Mouse (Mus musculus): ENCODE results near the gene Cry2. TPM values are rescaled to one million over a fixed set of nuclear protein-coding genes. Genes with fewer than 3 reads are reported as not detected.
A peak's percentile ranks its signal among the peaks of the same experiment; 100 is the strongest.

Gene Cry2
- total RNA-seq, 1 experiment from 2014 or later = 12.6 TPM

- ATAC-seq (replicated peaks; ENCODE audit: low read depth, poor library complexity, severe bottlenecking) = no peak
Observed at GRCm38 (mm10) chr2:92447121-92447740, 13.4 kb upstream of the Cry2 start.

- ATAC-seq (replicated peaks; ENCODE audit: low read depth, poor library complexity, severe bottlenecking) = no peak
Observed at GRCm38 (mm10) chr2:92446656-92447055, 12.8 kb upstream of the Cry2 start.

GRCm38 (mm10) chr2:92445890-92446289 lies 12.0 kb upstream of the Cry2 start:
- ATAC-seq (replicated peaks; ENCODE audit: low read depth, poor library complexity, severe bottlenecking) = no peak

DNA sequence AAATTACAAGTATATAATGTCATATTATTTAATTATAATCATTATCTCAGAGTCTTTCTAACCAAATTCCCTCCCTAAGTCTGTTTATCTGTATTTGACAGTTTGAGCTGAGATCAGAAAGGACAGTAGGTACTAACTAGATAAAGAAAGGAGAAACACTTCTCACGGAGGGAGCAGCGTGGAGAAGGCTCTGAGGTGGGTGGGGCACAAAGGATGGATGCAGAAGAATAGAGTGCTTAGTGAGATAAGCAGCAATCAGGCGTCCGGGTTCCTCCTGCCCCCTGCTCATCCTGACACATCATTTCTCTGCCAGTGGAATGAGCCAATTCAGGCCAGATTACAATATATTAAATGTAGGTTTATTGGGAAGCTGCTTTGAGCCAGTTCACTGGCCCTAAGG lies 10.5 kb upstream of the Cry2 start:
- peak; percentile 83 for ATAC-seq (replicated peaks; ENCODE audit: low read depth, poor library complexity, severe bottlenecking)

- no peak for ATAC-seq (replicated peaks; ENCODE audit: low read depth, poor library complexity, severe bottlenecking)
Observed at GRCm38 (mm10) chr2:92443313-92443712, 9.5 kb upstream of the Cry2 start.

DNA sequence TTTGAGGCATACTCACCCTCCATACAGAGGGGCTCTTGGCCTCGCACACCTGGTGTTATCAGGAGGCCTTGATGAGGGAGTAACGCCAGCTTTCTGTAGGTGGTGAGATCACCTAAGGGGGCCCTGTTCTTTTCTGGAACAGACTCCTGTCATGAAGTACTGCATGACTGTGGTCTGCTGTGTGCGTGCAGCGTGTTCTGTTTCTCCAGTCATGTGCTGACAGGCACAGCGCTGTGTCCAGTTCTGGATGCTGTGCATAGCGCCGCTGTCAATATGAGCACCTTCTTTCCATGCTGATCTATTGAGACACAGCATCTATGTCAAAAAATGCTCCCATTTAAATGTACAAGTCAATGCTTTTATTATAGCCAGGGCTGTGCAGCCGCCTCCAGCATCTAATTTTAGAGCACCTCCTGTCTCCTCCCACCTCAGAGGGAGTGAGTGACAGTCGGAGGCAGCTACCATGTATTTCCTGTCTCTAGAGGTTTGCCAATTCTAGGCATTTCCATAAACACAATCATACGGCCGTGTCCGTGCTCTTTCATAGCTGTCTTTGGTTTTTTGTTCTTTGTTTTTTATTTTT lies 8.7 kb upstream of the Cry2 start:
- peak; percentile 43; the same call in 1 of the 2 replicates for ATAC-seq (replicated peaks; ENCODE audit: low read depth, poor library complexity, severe bottlenecking)

DNA sequence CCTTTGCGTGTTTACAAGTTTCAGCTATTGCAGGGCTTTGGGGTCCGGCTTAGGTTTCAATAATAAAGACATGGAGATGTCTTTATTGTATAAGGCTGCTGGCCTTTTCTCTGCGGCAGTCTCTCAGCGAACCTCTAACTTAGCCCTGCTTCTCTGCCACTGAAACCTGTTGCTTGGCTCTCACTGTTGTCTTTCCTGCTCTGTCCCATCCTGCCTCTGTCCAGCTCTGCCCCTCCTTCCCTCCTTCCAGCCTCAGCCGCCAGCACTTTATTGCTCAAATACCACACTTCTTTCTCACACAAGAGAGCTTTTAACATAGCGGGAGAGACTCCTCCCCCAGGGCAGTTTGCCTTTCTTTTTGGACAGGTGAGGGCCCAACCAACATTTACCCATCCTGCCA lies 6.6 kb upstream of the Cry2 start:
- no peak for ATAC-seq (replicated peaks; ENCODE audit: low read depth, poor library complexity, severe bottlenecking)

DNA sequence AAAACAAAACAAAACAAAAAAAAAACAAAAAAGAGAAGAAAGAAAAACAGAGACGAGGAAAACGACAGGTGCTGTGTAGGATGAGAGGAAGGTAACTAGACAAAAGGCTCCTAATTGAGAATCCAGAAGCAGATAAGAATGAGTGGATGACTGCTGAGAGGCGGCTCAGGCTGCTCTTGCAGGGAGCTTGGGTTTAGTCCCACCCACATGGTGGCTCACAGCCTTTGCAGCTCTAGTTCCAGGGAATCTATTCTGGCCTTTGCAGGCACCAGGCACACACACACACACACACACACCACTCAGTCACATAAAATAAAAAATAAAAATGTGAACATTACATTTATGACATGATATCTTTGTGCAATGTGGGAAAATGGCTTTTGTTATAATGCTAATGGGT lies 4.7 kb upstream of the Cry2 start:
- ATAC-seq (replicated peaks; ENCODE audit: low read depth, poor library complexity, severe bottlenecking) = no peak

GRCm38 (mm10) chr2:92437875-92438274 lies 4.0 kb upstream of the Cry2 start:
- peak; percentile 36 for ATAC-seq (replicated peaks; ENCODE audit: low read depth, poor library complexity, severe bottlenecking)

DNA sequence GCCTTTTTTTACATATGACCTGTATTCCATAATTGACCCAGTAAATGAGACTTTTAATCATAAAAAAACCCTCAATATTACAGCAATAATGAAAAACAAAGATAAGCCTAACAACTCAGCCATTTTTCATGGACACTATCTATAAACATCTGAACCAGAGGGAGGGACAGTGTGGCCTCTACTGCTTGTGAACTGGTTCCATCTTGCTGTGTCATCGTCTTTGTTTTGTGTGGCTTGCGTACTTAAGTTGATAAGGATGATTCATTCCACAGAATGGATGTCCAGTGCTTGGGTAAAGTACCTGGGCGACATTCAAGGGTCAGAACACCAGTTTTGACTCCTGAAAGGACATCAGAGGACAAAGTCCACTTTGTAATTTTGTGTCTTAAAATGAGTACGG lies 3.5 kb upstream of the Cry2 start:
- ATAC-seq (replicated peaks; ENCODE audit: low read depth, poor library complexity, severe bottlenecking) = no peak

GRCm38 (mm10) chr2:92435023-92435422 lies 1.2 kb upstream of the Cry2 start:
- ATAC-seq (replicated peaks; ENCODE audit: low read depth, poor library complexity, severe bottlenecking) = no peak

DNA sequence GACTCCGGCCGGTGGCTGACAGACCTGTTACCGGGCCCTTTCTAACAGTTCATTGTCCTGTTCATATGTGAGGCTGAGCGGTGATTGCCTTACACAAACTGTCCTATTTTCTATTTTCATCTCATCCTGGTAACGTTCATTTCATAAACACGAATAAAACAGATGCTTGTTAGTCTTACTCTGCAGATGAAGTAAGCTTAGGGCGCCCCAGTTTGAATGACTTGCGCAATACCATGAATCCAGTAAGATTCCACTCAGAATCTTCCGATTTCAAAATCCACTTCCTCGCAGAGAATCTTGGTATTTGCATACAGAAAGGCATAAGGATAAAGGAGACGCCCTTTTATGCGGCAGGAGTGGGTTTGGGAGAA lies 517 bp upstream of the Cry2 start:
- ATAC-seq (replicated peaks; ENCODE audit: low read depth, poor library complexity, severe bottlenecking) = 0 out of 2 replicates have a peak, but pooled peaks have one; percentile 2

GRCm38 (mm10) chr2:92432299-92433295 lies 1.2 kb downstream of the Cry2 start:
- no peak for ATAC-seq (replicated peaks; ENCODE audit: low read depth, poor library complexity, severe bottlenecking)

GRCm38 (mm10) chr2:92431611-92432179 lies 2.1 kb downstream of the Cry2 start:
- no peak for ATAC-seq (replicated peaks; ENCODE audit: low read depth, poor library complexity, severe bottlenecking)

GRCm38 (mm10) chr2:92430723-92431541 lies 2.9 kb downstream of the Cry2 start:
- ATAC-seq (replicated peaks; ENCODE audit: low read depth, poor library complexity, severe bottlenecking) = no peak

- ATAC-seq (replicated peaks; ENCODE audit: low read depth, poor library complexity, severe bottlenecking) = no peak
Observed at GRCm38 (mm10) chr2:92430089-92430488, 3.8 kb downstream of the Cry2 start.

DNA sequence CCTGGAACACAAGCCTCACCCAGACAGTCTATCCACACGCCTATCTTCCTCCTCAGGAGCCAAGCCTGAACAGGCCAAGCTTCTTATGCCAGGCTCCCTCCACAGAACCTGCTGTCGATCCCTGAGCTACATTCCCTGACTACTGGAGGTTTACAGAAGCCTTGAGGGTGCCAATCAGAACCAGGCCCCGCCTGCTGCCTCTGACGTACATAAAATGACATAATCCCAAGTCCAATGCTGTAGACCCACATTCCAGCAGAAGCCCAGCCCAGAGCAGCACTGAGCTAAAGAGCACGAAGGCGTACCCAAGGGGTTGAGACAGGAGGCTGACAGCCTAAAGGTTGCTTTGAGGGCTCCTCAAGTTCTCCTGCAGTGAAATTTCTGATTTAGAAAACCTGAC lies 6.0 kb downstream of the Cry2 start:
- no peak for ATAC-seq (replicated peaks; ENCODE audit: low read depth, poor library complexity, severe bottlenecking)

DNA sequence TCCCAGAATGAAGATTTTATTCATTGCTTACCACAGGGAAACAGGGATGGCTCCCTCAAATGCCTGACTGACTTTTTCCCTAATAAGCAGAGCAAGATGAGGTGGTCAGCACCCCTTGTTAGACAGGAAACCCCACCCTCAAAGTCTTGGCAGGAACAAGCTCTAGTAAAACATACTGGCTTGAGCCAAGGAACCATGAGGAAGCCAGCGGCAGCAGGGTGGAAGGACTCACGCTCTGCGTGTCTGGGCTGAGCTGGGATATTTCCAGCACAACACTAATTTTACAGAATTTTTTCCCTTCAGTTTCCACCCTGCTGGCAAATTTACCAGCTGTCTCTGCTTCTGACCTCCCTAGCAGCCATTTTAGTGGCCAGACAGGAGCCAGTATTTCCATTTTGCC lies 7.4 kb downstream of the Cry2 start:
- ATAC-seq (replicated peaks; ENCODE audit: low read depth, poor library complexity, severe bottlenecking) = no peak

DNA sequence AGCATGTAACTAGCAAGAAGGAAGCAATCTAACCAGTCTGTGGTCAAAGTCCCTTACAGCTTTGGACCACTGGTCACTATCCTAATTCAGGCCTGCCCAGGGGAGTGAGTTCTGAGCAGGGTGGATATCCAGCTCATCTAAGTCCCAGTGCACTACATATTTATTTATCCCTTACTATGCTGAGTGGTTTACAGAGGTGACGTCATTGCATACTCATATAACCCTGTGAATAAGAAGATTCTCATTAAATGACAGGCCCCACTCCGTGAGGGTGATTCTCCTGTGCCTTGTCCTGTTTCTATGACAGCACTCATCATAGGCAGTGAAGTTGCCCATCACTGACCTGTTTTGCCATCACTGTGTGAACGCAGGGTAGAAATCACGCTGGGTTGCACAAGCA lies 8.5 kb downstream of the Cry2 start:
- no peak for ATAC-seq (replicated peaks; ENCODE audit: low read depth, poor library complexity, severe bottlenecking)
